Mouse (Mus musculus): Measurements from ENCODE around the gene Mrnip.

DNA sequence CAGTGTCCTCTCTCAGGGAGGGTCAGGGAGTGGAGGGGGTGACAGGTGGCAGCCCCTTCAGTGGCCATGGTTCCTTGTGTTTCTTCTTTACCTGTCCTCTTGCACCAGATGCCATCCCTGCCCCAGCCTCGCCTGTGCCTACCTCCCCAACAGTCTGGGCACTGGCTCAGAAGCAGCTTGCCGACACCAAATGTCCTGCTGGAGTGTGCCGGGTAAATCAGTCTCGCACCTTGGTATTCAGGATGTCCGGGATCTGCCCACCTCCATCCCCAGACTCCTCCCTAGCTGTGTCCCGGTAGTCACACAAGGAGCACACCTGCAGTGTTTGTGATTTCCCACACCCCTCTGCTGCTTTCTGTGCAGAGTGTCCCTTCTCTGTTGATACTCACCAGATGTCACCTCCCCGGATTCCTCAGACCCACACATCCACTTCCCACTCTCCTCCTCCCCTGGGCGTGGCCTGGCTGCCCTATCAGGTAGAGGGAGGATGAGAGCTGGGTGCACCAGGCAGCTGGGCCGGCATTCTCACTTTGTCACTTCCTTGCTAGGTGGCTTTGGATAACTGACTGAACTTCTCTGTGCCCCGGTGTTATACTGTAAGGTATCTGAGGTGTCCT lies 35.9 kb upstream of the Mrnip start:
- no peak for TF ChIP-seq CTCF (conservative IDR thresholded peaks at IDR 0.05; ENCODE audit: low read length)
- TF ChIP-seq POU5F1 (IDR thresholded peaks at IDR 0.05; ENCODE audit: borderline replicate concordance, low read length), result no peak
- TF ChIP-seq NANOG (IDR thresholded peaks at IDR 0.05; ENCODE audit: borderline replicate concordance, low read length), result no peak
